Mouse (Mus musculus) myocyte (in vitro differentiated cells): ENCODE measurements around the gene Gm16253. TPM values are rescaled to one million over a fixed set of nuclear protein-coding genes. Genes with fewer than 3 reads are reported as not detected.

ENCODE experiments used
- H3K27me3 ChIP-seq: one replicate; pipeline ENCODE4 v1.6.1; 2011; ENCODE audit not compliant: control insufficient read depth, insufficient read depth, insufficient read length
- H3K36me3 ChIP-seq: one replicate; pipeline ENCODE4 v1.6.1; 2011; ENCODE audit not compliant: control insufficient read depth, insufficient read depth
- H3K4me2 ChIP-seq: one replicate; pipeline ENCODE4 v1.6.1; 2011; ENCODE audit warnings: low read depth, control low read depth
- H3K4me3 ChIP-seq: one replicate; pipeline ENCODE4 v1.5.1; 2011; ENCODE audit warnings: mild to moderate bottlenecking, control low read depth, moderate library complexity
- H3K79me2 ChIP-seq: one replicate; pipeline ENCODE4 v1.6.1; 2011; ENCODE audit not compliant: control insufficient read depth, insufficient read depth
- H3ac ChIP-seq: one replicate; pipeline ENCODE4 v1.6.1; 2011; ENCODE audit not compliant: control insufficient read depth, insufficient read length
- CEBPB ChIP-seq: IDR thresholded peaks from 2 replicates; pipeline ENCODE4 v1.6.1; 2011; ENCODE audit warnings: mild to moderate bottlenecking, moderate library complexity; ENCODE audit not compliant: poor library complexity, insufficient read depth, severe bottlenecking
- E2F4 ChIP-seq: IDR thresholded peaks from one replicate; pipeline ENCODE4 v1.6.1; 2011; ENCODE audit warnings: mild to moderate bottlenecking, control low read depth, moderate library complexity; ENCODE audit not compliant: insufficient read depth
- MAX ChIP-seq: IDR thresholded peaks from one replicate; pipeline ENCODE4 v1.6.1; 2011; ENCODE audit warnings: low read depth, mild to moderate bottlenecking, control low read depth
- MYOD1 ChIP-seq, 3 experiments: IDR thresholded peaks; one replicate each; pipeline ENCODE4 v1.6.1; 2011; ENCODE audit warnings: control low read depth in 2 of 3, low read depth in 2 of 3, mild to moderate bottlenecking in 2 of 3, moderate library complexity in 1 of 3; ENCODE audit not compliant: insufficient read length in 2 of 3, control insufficient read depth in 1 of 3
- MYOG ChIP-seq, 3 experiments: IDR thresholded peaks; one replicate each; pipeline ENCODE4 v1.6.1; 2011; ENCODE audit warnings: control low read depth in 2 of 3, low read depth in 2 of 3, mild to moderate bottlenecking in 2 of 3; ENCODE audit not compliant: insufficient read length in 2 of 3, control insufficient read depth in 1 of 3, insufficient read depth in 1 of 3
- POLR2A ChIP-seq: IDR thresholded peaks from one replicate; pipeline ENCODE4 v1.6.1; 2011; ENCODE audit warnings: low read depth, mild to moderate bottlenecking, control low read depth, moderate library complexity; ENCODE audit not compliant: insufficient read length
- POLR2AphosphoS2 ChIP-seq: IDR thresholded peaks from one replicate; pipeline ENCODE4 v1.6.1; 2011; ENCODE audit warnings: low read depth, control low read depth; ENCODE audit not compliant: insufficient read length
- REST ChIP-seq: IDR thresholded peaks from one replicate; pipeline ENCODE4 v1.6.1; 2011; ENCODE audit warnings: mild to moderate bottlenecking, control low read depth, moderate library complexity; ENCODE audit not compliant: insufficient read depth, insufficient read length
- SRF ChIP-seq: IDR thresholded peaks from one replicate; pipeline ENCODE4 v1.6.1; 2011; ENCODE audit warnings: low read depth; ENCODE audit not compliant: control insufficient read depth, insufficient read length
- TCF12 ChIP-seq: IDR thresholded peaks from one replicate; pipeline ENCODE4 v1.6.1; 2011; ENCODE audit warnings: mild to moderate bottlenecking, control low read depth; ENCODE audit not compliant: poor library complexity, insufficient read depth, severe bottlenecking
- TCF3 ChIP-seq: IDR thresholded peaks from one replicate; pipeline ENCODE4 v1.6.1; 2011; ENCODE audit warnings: low read depth, control low read depth; ENCODE audit not compliant: insufficient read length
- USF1 ChIP-seq: IDR thresholded peaks from one replicate; pipeline ENCODE4 v1.6.1; 2011; ENCODE audit warnings: low read depth, mild to moderate bottlenecking, control low read depth, moderate library complexity
- polyA plus RNA-seq: library from polyadenylated mRNA; unstranded; fragments of >200 nt; fragmentation: generic; extraction: Trizol; gene quantifications from one replicate; pipeline ENCODE4 v1.2.1, GENCODE M21; 2012; ENCODE audit warnings: missing spikeins

Gene Gm16253
- polyA plus RNA-seq, 1 experiment: 0.25 TPM

DNA sequence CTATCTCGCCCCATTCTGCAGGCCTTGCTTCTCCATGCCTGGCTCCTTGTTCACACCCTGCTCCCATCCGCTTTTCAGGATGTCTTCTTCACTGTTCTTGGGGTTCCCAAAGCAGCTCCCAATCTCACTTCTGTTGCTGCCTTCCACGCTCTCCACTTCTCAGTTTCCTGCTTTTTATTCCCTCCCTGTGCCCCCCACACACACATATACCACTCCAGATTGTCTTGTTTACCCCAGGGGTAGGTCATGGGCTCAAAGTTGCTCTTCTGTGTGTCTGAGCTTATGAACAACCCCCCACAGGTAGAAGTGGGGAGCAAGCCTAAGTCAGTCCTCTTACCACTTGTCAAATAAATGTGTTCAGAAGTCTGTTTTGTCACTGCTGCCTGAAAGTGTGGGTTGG lies 22.6 kb downstream of the Gm16253 start:
- Histone ChIP-seq H3K79me2 (peaks cover 31% of the 10 kb centered on the region), H3ac (no peak overlapping the region), H3K27me3 (no peaks in the 10 kb centered on the region), H3K36me3 (peaks cover 6% of the 10 kb centered on the region), H3K4me3 (no peak overlapping the region), H3K4me2 (no peak overlapping the region)
- TF ChIP-seq MAX: no peak
- no peak for TF ChIP-seq USF1
- TF ChIP-seq TCF3: no peak
- no peak for TF ChIP-seq SRF
- no peak for TF ChIP-seq REST
- no peak for TF ChIP-seq POLR2AphosphoS2
- TF ChIP-seq MYOD1 (IDR thresholded peaks at IDR 0.05; ENCODE audit: control insufficient read depth in 1 of 3, insufficient read length in 2 of 3, low read depth in 2 of 3): no peak
- no peak for TF ChIP-seq MYOG (IDR thresholded peaks at IDR 0.05; ENCODE audit: control insufficient read depth in 1 of 3, insufficient read depth in 1 of 3, insufficient read length in 2 of 3, low read depth in 2 of 3)
- TF ChIP-seq POLR2A: no peak
- no peak for TF ChIP-seq TCF12
- TF ChIP-seq CEBPB: no peak
- TF ChIP-seq E2F4: no peak

GRCm38 (mm10) chr3:96600639-96601250 lies 24.0 kb downstream of the Gm16253 start, which contains the start of gene Lix1l:
TSS of gene Lix1l (plus strand) at chr3:96601149.
- H3K4me2 ChIP-seq: peak within 1 kb of the TSS; percentile 98
- H3K27me3 ChIP-seq: no peaks in the 10 kb centered on the region
- H3K4me3 ChIP-seq: peak within 1 kb of the TSS; percentile 48
- TF ChIP-seq SRF: peak; percentile 48
- TF ChIP-seq POLR2A: peak; percentile 87
- no peak for TF ChIP-seq E2F4
- peak in 2 of 3 experiments; percentile 54 to 66 for TF ChIP-seq MYOD1 (IDR thresholded peaks at IDR 0.05; ENCODE audit: control insufficient read depth in 1 of 3, insufficient read length in 2 of 3, low read depth in 2 of 3)
- no peak for TF ChIP-seq TCF12
- peak; percentile 72 for TF ChIP-seq POLR2AphosphoS2
- TF ChIP-seq MYOG (IDR thresholded peaks at IDR 0.05; ENCODE audit: control insufficient read depth in 1 of 3, insufficient read depth in 1 of 3, insufficient read length in 2 of 3, low read depth in 2 of 3): peak in 1 of 3 experiments; percentile 57
- H3ac ChIP-seq: peak within 1 kb of the TSS; percentile 80
- peaks cover 44% of the 10 kb centered on the region for H3K79me2 ChIP-seq
- peaks cover 6% of the 10 kb centered on the region for H3K36me3 ChIP-seq

DNA sequence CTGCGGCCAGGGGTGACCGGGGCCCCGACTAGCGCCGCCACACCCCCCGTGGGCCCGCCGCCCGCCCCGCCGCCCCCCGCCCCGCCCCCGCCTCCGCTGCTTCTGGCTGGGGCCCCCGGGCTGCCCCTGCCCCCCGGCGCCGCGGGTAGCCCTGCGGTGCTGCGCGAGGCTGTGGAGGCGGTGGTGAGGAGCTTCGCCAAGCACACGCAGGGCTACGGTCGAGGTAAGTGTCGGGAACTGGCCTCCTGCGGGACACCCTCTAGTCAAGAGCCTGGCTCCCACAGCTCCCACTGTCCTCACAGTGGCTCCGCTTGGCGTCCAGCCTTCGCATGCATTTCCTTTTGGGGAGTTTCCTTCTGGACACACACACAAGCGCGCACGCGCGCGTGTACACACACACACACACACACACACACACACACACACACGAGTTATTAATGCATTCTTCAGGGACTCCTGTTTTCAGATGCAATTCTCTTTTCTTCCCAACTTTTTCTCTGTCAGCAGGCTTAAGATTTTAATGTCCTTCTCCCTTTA lies 24.5 kb downstream of the Gm16253 start:
- Histone ChIP-seq H3K36me3 (peaks cover 6% of the 10 kb centered on the region), H3K27me3 (no peaks in the 10 kb centered on the region), H3K79me2 (peaks cover 46% of the 10 kb centered on the region), H3ac (peak overlapping the region; percentile 80), H3K4me3 (peak overlapping the region; percentile 48), H3K4me2 (peak overlapping the region; percentile 98)
- TF ChIP-seq POLR2AphosphoS2: peak; percentile 48
- peak; percentile 96 for TF ChIP-seq SRF
- no peak for TF ChIP-seq MYOD1 (IDR thresholded peaks at IDR 0.05; ENCODE audit: control insufficient read depth in 1 of 3, insufficient read length in 2 of 3, low read depth in 2 of 3)
- TF ChIP-seq POLR2A: peak; percentile 44

- Histone ChIP-seq H3K4me2 (peak overlapping the region; percentile 98), H3K27me3 (no peaks in the 10 kb centered on the region), H3ac (peak overlapping the region; percentile 80), H3K36me3 (peaks cover 10% of the 10 kb centered on the region), H3K4me3 (peak overlapping the region; percentile 48), H3K79me2 (peaks cover 54% of the 10 kb centered on the region)
- TF ChIP-seq POLR2AphosphoS2 (no peak), USF1 (no peak), TCF3 (no peak), CEBPB (no peak), SRF (no peak), MYOD1 (IDR thresholded peaks at IDR 0.05; ENCODE audit: control insufficient read depth in 1 of 3, insufficient read length in 2 of 3, low read depth in 2 of 3) (no peak), MAX (no peak), MYOG (IDR thresholded peaks at IDR 0.05; ENCODE audit: control insufficient read depth in 1 of 3, insufficient read depth in 1 of 3, insufficient read length in 2 of 3, low read depth in 2 of 3) (no peak), E2F4 (no peak), TCF12 (no peak), POLR2A (no peak), REST (no peak)
Observed at GRCm38 (mm10) chr3:96601941-96602703, 25.3 kb downstream of the Gm16253 start.
